Mouse (Mus musculus) lung, embryonic 14.5 days (tissue): ENCODE measurements around the gene Adamtsl4. TPM values are rescaled to one million over a fixed set of nuclear protein-coding genes. Genes with fewer than 3 reads are reported as not detected.
"Not testable (repeated sequence)": the region's sequence is repeated elsewhere in the genome, so short reads cannot be mapped to it uniquely, and the experiment has no call there.

Source experiments
- ATAC-seq: fragments of 200-750 bp; cut with Nextera tagmentation; 2 replicates; pipeline ENCODE4 v1.8.0; 2017; ENCODE audit warnings: mild to moderate bottlenecking, moderate TSS enrichment, moderate library complexity; ENCODE audit not compliant: insufficient read depth
- DNase-seq: peaks from one replicate; pipeline ENCODE4 v3.0.0-alpha.2; 2015
- H3K27ac ChIP-seq: fragments of 300-500 bp; sonication (generic); 2 replicates; pipeline ENCODE4 v1.5.1; 2014; ENCODE audit warnings: low read depth, mild to moderate bottlenecking, moderate library complexity
- H3K27me3 ChIP-seq: fragments of 300-500 bp; sonication (generic); 2 replicates; pipeline ENCODE4 v1.6.1; 2014; ENCODE audit warnings: low read length, control low read depth; ENCODE audit not compliant: insufficient read depth
- H3K36me3 ChIP-seq: fragments of 300-500 bp; sonication (generic); 2 replicates; pipeline ENCODE4 v1.6.1; 2014; ENCODE audit warnings: control low read depth; ENCODE audit not compliant: insufficient read depth
- H3K4me1 ChIP-seq: fragments of 300-500 bp; sonication (generic); 2 replicates; pipeline ENCODE4 v1.6.1; 2014; ENCODE audit warnings: antibody characterized with exemption, control low read depth; ENCODE audit not compliant: insufficient read depth
- H3K4me2 ChIP-seq: fragments of 300-500 bp; sonication (generic); 2 replicates; pipeline ENCODE4 v1.6.1; 2014; ENCODE audit warnings: mild to moderate bottlenecking
- H3K4me3 ChIP-seq: fragments of 300-500 bp; sonication (generic); 2 replicates; pipeline ENCODE4 v1.5.1; 2014; ENCODE audit warnings: low read depth, low read length
- H3K9ac ChIP-seq: fragments of 300-500 bp; sonication (generic); 2 replicates; pipeline ENCODE4 v1.6.1; 2014
- H3K9me3 ChIP-seq: fragments of 300-500 bp; sonication (generic); 2 replicates; pipeline ENCODE4 v1.6.1; 2016; ENCODE audit warnings: low read depth, low read length, control low read depth
- CTCF ChIP-seq: IDR thresholded peaks from 2 replicates; pipeline ENCODE4 v1.5.1; 2016; ENCODE audit warnings: antibody characterized with exemption, low read depth
- WGBS: fragments of 180-500 bp; shearing (Covaris S2); extraction: QIAGEN DNeasy Blood & Tissue Kit; methylation state at CpG from one replicate; pipeline ENCODE4 v1.1.7; 2014; 5-methylcytosine and 5-hydroxymethylcytosine counted together
- polyA plus RNA-seq: library from polyadenylated mRNA; unstranded; fragments of >200 nt; fragmentation: Nextera tagmentation; extraction: Ambion mirVana; gene quantifications from 2 replicates; pipeline ENCODE4 v1.2.1, GENCODE M21; 2014

Adamtsl4 gene
- polyA plus RNA-seq, 1 experiment from 2014 or later = 1.6 TPM

DNA sequence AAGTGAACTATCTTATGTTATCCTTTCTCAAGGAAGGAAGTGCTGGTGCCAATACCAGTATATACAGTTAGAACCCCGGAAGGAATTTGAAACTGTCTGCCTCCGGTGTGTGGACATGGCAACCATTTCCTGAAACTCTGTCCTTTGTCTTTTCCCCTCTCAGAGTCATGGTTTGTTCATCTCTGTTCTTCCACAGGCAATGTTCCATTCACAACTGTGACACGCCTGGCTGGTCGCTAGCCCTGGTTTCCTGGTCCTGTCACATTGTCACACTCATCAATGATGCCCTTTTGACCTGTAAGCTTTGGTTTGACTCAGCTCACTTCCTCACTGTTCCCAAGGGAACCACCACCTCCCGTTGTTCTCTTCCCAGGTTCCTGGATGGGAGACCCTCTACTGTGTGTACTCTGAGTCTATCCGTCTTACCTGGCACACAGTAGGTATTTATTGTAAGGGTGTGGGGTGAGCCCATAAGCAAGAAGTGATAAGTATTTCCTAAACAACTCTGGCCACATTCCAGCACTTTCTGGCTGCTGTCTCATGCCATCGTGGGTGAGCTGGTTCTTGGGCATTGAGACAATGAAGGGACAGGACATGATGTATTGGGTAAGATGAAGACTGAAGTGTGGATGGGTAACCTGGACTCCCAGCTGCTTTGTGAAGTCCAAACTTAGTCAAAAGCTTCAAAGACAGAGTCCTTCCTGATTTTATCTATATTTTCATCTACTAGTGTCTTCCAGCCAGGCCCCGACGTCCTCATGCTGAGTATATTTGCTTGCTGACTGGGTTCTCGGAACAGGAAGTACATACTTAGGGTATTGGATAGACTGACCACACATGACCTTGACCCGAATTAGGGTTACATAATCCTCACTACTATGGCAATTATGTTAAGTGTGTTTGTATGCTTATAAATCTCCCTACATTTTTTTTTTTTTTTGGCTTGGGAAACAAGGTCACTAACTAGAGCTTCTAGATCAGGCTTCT is 6.4 kb upstream of the Adamtsl4 start:
- H3K27ac ChIP-seq = 0 out of 2 replicates have a peak overlapping the region, but pooled peaks have one; percentile 2
- peaks cover 19% of the 10 kb centered on the region; the same call in 1 of the 2 replicates for H3K4me1 ChIP-seq
- 52% methylated on average over 11 of the region's 11 CpGs for WGBS

DNA sequence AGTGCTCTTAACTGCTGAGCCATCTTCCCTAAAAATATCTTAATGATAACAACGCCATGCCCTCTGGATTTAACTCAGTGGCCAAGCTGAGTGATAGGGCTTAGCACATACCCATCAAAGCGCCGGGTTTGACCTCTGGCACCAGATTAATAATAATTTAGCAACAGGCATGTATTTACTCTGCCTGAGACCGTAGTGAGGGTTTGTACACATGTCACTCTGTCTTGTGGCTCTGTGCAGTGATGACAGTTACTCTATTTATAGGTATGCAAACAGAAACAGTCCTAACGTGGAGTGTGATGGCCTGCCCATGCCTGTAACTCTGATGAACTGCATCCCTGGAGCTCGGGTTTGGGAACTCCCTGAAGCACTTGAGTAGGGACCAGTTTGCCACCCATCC is 5.0 kb upstream of the Adamtsl4 start:
- H3K4me1 ChIP-seq = peaks cover 22% of the 10 kb centered on the region; the same call in 1 of the 2 replicates
- DNase-seq (no peak), ATAC-seq (no peak)
- H3K4me3 ChIP-seq = no peak overlapping the region
- H3K9me3 ChIP-seq = no peaks in the 10 kb centered on the region
- no peak for TF ChIP-seq CTCF
- H3K27ac ChIP-seq = no peak overlapping the region
- no peaks in the 10 kb centered on the region for H3K27me3 ChIP-seq
- H3K36me3 ChIP-seq = no peaks in the 10 kb centered on the region
- H3K4me2 ChIP-seq = no peak overlapping the region
- no peak overlapping the region for H3K9ac ChIP-seq
- WGBS = 56% methylated on average over 6 of the region's 6 CpGs

More for the DNA sequence above, 6.4 kb upstream of the Adamtsl4 start:
- H3K4me3 ChIP-seq = no peak overlapping the region
- no peak overlapping the region for H3K4me2 ChIP-seq
- no peak for TF ChIP-seq CTCF
- no peak overlapping the region for H3K9ac ChIP-seq
- ATAC-seq (no peak), DNase-seq (no peak)
- no peaks in the 10 kb centered on the region for H3K27me3 ChIP-seq
- no peaks in the 10 kb centered on the region for H3K36me3 ChIP-seq
- H3K9me3 ChIP-seq = no peaks in the 10 kb centered on the region

- ATAC-seq, H3K36me3 ChIP-seq, H3K27me3 ChIP-seq, H3K4me2 ChIP-seq, H3K4me3 ChIP-seq, DNase-seq, H3K9ac ChIP-seq, H3K9me3 ChIP-seq: not testable (repeated sequence)
- H3K4me1 ChIP-seq = peaks cover 23% of the 10 kb centered on the region
- WGBS = 81% methylated on average over 2 of the region's 2 CpGs
- 0 out of 2 replicates have a peak overlapping the region, but pooled peaks have one; percentile 30 for H3K27ac ChIP-seq
Measured at GRCm38 (mm10) chr3:95690552-95690951, 2.8 kb upstream of the Adamtsl4 start.

- no peak for ATAC-seq
- WGBS = 16% methylated on average over 2 of the region's 2 CpGs
- peak overlapping the region; percentile 38; the same call in 1 of the 2 replicates for H3K27ac ChIP-seq
- H3K4me3 ChIP-seq = no peak overlapping the region
- TF ChIP-seq CTCF = no peak
- peaks cover 23% of the 10 kb centered on the region for H3K4me1 ChIP-seq
- no peaks in the 10 kb centered on the region for H3K27me3 ChIP-seq
- H3K9me3 ChIP-seq = no peaks in the 10 kb centered on the region
- DNase-seq = peak; percentile 40
- peak overlapping the region; percentile 24 for H3K4me2 ChIP-seq
- no peaks in the 10 kb centered on the region for H3K36me3 ChIP-seq
- no peak overlapping the region for H3K9ac ChIP-seq
Measured at GRCm38 (mm10) chr3:95689940-95690339, 2.2 kb upstream of the Adamtsl4 start.

DNA sequence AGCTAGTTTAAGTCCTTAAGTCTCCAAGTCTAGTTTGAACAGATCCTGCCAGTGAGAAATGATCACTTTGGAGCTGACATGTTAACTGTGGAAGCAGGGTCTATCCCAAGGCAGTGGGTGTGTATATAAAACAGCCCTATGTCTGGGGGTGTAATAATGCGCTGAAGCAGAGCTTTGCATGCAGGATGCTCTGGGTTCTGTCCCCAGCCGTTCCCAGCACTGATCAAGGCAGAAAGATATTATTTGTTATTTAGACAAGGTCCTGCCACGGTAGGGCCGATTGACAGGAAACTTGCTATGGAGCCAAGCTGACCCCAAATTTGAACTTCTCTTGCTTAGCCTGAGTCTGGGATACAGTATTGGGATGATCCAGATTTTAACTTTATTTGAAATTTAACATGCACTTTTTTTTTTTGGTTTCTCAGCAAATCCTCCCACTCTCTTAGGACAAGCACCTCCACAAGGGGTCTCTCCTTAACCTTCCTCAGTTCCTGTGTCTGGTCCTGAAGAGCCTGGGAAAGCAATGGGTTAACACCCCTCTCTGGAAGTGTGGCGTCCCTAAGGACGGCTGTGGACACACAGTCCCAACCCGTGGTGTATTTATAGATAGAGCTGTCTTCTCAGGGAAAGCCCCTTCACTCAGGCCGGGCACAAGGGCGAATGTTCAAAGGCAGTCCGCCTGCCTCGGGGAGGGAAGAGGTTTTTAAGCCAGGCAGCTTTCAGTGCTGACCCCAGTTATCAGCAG is 1.6 kb upstream of the Adamtsl4 start:
- Histone ChIP-seq H3K27ac (peak overlapping the region; percentile 38; the same call in 1 of the 2 replicates), H3K4me2 (peak overlapping the region; percentile 24), H3K4me1 (peaks cover 23% of the 10 kb centered on the region), H3K9me3 (no peaks in the 10 kb centered on the region), H3K27me3 (no peaks in the 10 kb centered on the region), H3K36me3 (no peaks in the 10 kb centered on the region), H3K9ac (no peak overlapping the region), H3K4me3 (no peak overlapping the region)
- ATAC-seq = peak; percentile 10; the same call in 1 of the 2 replicates
- WGBS = 14% methylated on average over 11 of the region's 11 CpGs
- peak; percentile 62 for DNase-seq
- TF ChIP-seq CTCF = peak; percentile 25; the same call in 1 of the 2 replicates

DNA sequence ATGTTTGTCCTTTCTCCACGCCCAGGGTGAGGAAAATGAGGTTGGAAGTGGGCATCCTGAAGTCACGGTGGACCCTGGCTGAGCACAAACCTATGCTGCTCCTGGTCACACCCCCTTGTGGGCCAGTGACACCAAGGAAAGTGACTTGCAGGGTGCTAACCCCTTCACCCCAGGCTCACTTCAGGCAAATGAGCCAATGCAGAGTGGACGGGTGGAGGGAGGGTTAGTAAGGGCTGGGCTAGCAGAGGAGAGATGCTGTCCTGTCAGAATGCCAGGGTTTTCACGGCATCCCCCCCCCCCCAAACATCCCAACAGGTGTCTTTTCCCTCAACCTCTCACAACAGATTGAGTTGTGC is 571 bp downstream of the Adamtsl4 start:
- peak; percentile 25; the same call in 1 of the 2 replicates for ATAC-seq
- peak overlapping the region; percentile 88 for H3K27ac ChIP-seq
- DNase-seq = no peak
- TF ChIP-seq CTCF = no peak
- H3K4me2 ChIP-seq = peak overlapping the region; percentile 91
- no peaks in the 10 kb centered on the region for H3K27me3 ChIP-seq
- H3K36me3 ChIP-seq = no peaks in the 10 kb centered on the region
- peak overlapping the region; percentile 64 for H3K9ac ChIP-seq
- 17% methylated on average over 4 of the region's 4 CpGs for WGBS
- H3K9me3 ChIP-seq = no peaks in the 10 kb centered on the region
- H3K4me1 ChIP-seq = peaks cover 20% of the 10 kb centered on the region
- H3K4me3 ChIP-seq = peak overlapping the region; percentile 48
